Mouse (Mus musculus): ENCODE results near the gene Plin2.

GRCm38 (mm10) chr4:86715341-86715740 lies 45.5 kb upstream of the Plin2 start:
- TF ChIP-seq POLR2A (IDR thresholded peaks at IDR 0.05; ENCODE audit: control insufficient read depth, extremely low read depth, insufficient read depth, low read length, poor library complexity) (no peak), CTCF (IDR thresholded peaks at IDR 0.05; ENCODE audit: borderline replicate concordance, control insufficient read depth, extremely low read depth, insufficient read depth, low read length, poor library complexity) (no peak)
